ENCODE assay signal across 8 mouse cellular contexts in the genomic region with DNA sequence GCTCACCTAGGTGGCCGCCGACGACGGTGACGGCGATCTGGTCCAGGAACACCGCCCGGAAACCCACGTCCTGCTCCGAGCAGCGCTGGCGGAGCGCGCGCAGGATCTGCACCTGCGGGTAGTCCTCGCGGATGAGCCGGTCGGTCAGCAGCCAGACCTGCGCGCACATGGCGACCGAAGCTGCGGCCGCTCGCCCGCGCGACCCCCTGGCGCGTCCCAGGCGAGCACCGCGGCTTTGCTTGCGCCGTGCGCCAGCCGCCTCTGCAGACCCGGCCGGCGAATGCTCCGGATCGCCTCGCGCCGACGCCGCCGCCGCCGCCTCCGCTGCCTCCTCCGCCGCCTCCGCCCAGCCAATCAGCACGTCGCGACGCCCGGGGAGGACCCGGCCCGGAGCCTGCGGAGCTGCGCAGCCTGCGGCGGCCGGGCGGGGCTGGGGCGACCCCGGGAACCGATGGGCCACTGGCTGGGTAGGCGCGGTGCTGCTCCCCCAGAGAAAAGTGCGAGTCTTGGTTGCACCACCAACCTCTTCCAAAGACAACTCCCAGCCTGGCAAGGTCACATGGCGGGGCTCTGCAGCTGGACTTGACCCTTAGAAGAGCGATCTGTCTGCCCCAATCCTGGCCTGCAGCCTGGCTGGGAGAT. TPM values are rescaled to one million over a fixed set of nuclear protein-coding genes. Genes with fewer than 3 reads are reported as not detected.
DNase-seq lines count a peak whose midpoint lies in the region; ATAC-seq and TF ChIP-seq lines count a peak whose summit lies in the region.

A gene (minus strand): TSS at position 338 of the 642 bp plus-strand sequence.

- peaks cover 20% of the 10 kb centered on the region for H3K27me3 ChIP-seq in forebrain, embryonic 12.5 days
- peaks cover 14% of the 10 kb centered on the region for H3K27me3 ChIP-seq in heart, embryonic 14.5 days (ENCODE audit: control insufficient read depth, insufficient read depth, low read length)
- no peaks in the 10 kb centered on the region for H3K27me3 ChIP-seq in kidney, postnatal 0 days (ENCODE audit: insufficient read depth, low read length)
- H3K27me3 ChIP-seq in liver, embryonic 11.5 days (replicated peaks; ENCODE audit: control insufficient read depth, insufficient read depth, low read length): peaks cover 31% of the 10 kb centered on the region
- 0 out of 2 replicates have a peak, but pooled peaks cover 5% of the 10 kb centered on the region for H3K27me3 ChIP-seq in stomach, embryonic 14.5 days (ENCODE audit: control insufficient read depth, insufficient read depth, low read length)

- H3K4me1 ChIP-seq in brown adipose tissue, adult 24 weeks (ENCODE audit: control insufficient read depth, insufficient read depth, insufficient read length, low read length): no peaks in the 10 kb centered on the region
- peaks cover 6% of the 10 kb centered on the region for H3K4me1 ChIP-seq in forebrain, embryonic 12.5 days
- H3K4me1 ChIP-seq in heart, embryonic 14.5 days (ENCODE audit: control insufficient read depth in 2 of 2, insufficient read depth in 2 of 2, low read length in 2 of 2): peaks cover 3 to 8% of the 10 kb centered on the region in 2 experiments; a peak in 2 of 4 replicates
- H3K4me1 ChIP-seq in kidney, postnatal 0 days (replicated peaks; ENCODE audit: insufficient read depth, low read length): no peaks in the 10 kb centered on the region
- H3K4me1 ChIP-seq in liver, embryonic 11.5 days (replicated peaks; ENCODE audit: control insufficient read depth, insufficient read depth, low read length): 0 out of 2 replicates have a peak, but pooled peaks cover 3% of the 10 kb centered on the region
- H3K4me1 ChIP-seq in stomach, embryonic 14.5 days (ENCODE audit: control insufficient read depth, insufficient read depth, low read length): no peaks in the 10 kb centered on the region

- DNase-seq in CD4-positive helper T cell, adult 2 months (ENCODE audit: low read depth, low spot score): peak; percentile 61
- DNase-seq in kidney, postnatal 0 days (ENCODE audit: low spot score): peak; percentile 64
- peak; percentile 66 for DNase-seq in liver, embryonic 11.5 days (ENCODE audit: low spot score)
- DNase-seq in naive thymus-derived CD4-positive, alpha-beta T cell, adult 2 months (ENCODE audit: low read depth): peak; percentile 52

- H3K9ac ChIP-seq in forebrain, embryonic 12.5 days: peak within 1 kb of the TSS; percentile 71
- H3K9ac ChIP-seq in heart, embryonic 14.5 days (ENCODE audit: low read length): peak within 1 kb of the TSS; percentile 72
- H3K9ac ChIP-seq in kidney, postnatal 0 days (ENCODE audit: low read depth, low read length): peak within 1 kb of the TSS; percentile 47; the same call in 1 of the 2 replicates
- H3K9ac ChIP-seq in liver, embryonic 11.5 days (ENCODE audit: low read depth, low read length): 0 out of 2 replicates have a peak within 1 kb of the TSS, but pooled peaks have one; percentile 18
- H3K9ac ChIP-seq in stomach, embryonic 14.5 days (replicated peaks; ENCODE audit: low read depth, low read length): peak within 1 kb of the TSS; percentile 18; the same call in 1 of the 2 replicates

- under 1% methylated on average over 52 of the region's 77 CpGs for WGBS in forebrain, embryonic 12.5 days
- under 1% methylated on average over 77 of the region's 77 CpGs for WGBS in heart, embryonic 14.5 days
- under 1% methylated on average over 65 of the region's 77 CpGs for WGBS in kidney, postnatal 0 days
- WGBS in liver, embryonic 11.5 days: 1% methylated on average over 77 of the region's 77 CpGs
- under 1% methylated on average over 69 of the region's 77 CpGs for WGBS in stomach, embryonic 14.5 days

- H3K4me2 ChIP-seq in forebrain, embryonic 12.5 days: peak within 1 kb of the TSS; percentile 87
- H3K4me2 ChIP-seq in heart, embryonic 14.5 days (ENCODE audit: low read length): peak within 1 kb of the TSS; percentile 93
- H3K4me2 ChIP-seq in kidney, postnatal 0 days (ENCODE audit: low read length): peak within 1 kb of the TSS; percentile 70
- peak within 1 kb of the TSS; percentile 82 for H3K4me2 ChIP-seq in liver, embryonic 11.5 days
- peak within 1 kb of the TSS; percentile 83 for H3K4me2 ChIP-seq in stomach, embryonic 14.5 days (replicated peaks; ENCODE audit: low read depth, low read length)

- no peak for TF ChIP-seq CTCF in kidney, postnatal 0 days (IDR thresholded peaks at IDR 0.05; ENCODE audit: low read depth)

- peak within 1 kb of the TSS; percentile 68 for H3K4me3 ChIP-seq in brown adipose tissue, adult 24 weeks (ENCODE audit: insufficient read depth, low read depth, low read length)
- H3K4me3 ChIP-seq in forebrain, embryonic 12.5 days (replicated peaks): peak within 1 kb of the TSS; percentile 65
- peak within 1 kb of the TSS; percentile 57 to 64 for H3K4me3 ChIP-seq in heart, embryonic 14.5 days (ENCODE audit: control insufficient read depth in 1 of 2, insufficient read depth in 1 of 2, low read depth in 1 of 2, low read length in 2 of 2)
- peak within 1 kb of the TSS; percentile 37 for H3K4me3 ChIP-seq in kidney, postnatal 0 days (replicated peaks; ENCODE audit: low read depth, low read length)
- peak within 1 kb of the TSS; percentile 57 for H3K4me3 ChIP-seq in liver, embryonic 11.5 days (ENCODE audit: low read depth, low read length)
- H3K4me3 ChIP-seq in stomach, embryonic 14.5 days (ENCODE audit: low read depth, low read length): peak within 1 kb of the TSS; percentile 52

- H3K36me3 ChIP-seq in forebrain, embryonic 12.5 days (replicated peaks): no peaks in the 10 kb centered on the region
- H3K36me3 ChIP-seq in heart, embryonic 14.5 days (ENCODE audit: control insufficient read depth, insufficient read depth, low read length): no peaks in the 10 kb centered on the region
- no peaks in the 10 kb centered on the region for H3K36me3 ChIP-seq in kidney, postnatal 0 days (ENCODE audit: insufficient read depth, low read length)
- H3K36me3 ChIP-seq in liver, embryonic 11.5 days (ENCODE audit: control insufficient read depth, insufficient read depth, low read length): no peaks in the 10 kb centered on the region
- H3K36me3 ChIP-seq in stomach, embryonic 14.5 days (ENCODE audit: control insufficient read depth, insufficient read depth, low read length): no peaks in the 10 kb centered on the region

- H3K27ac ChIP-seq in brown adipose tissue, adult 24 weeks (replicated peaks; ENCODE audit: low read depth, low read length): no peak within 1 kb of the TSS
- H3K27ac ChIP-seq in forebrain, embryonic 12.5 days: peak within 1 kb of the TSS; percentile 68; the same call in 1 of the 2 replicates
- H3K27ac ChIP-seq in heart, embryonic 14.5 days (replicated peaks in 1 of 2; ENCODE audit: control insufficient read depth in 1 of 2, insufficient read depth in 1 of 2, low read depth in 2 of 2, low read length in 2 of 2): peak within 1 kb of the TSS in 1 of 2 experiments; percentile 33; a peak in 1 of 4 replicates
- no peak within 1 kb of the TSS for H3K27ac ChIP-seq in kidney, postnatal 0 days
- H3K27ac ChIP-seq in liver, embryonic 11.5 days (ENCODE audit: low read depth, low read length): no peak within 1 kb of the TSS
- no peak within 1 kb of the TSS for H3K27ac ChIP-seq in stomach, embryonic 14.5 days (ENCODE audit: low read length)

- no peaks in the 10 kb centered on the region; the same call in 1 of the 2 replicates for H3K9me3 ChIP-seq in forebrain, embryonic 12.5 days
- H3K9me3 ChIP-seq in heart, embryonic 14.5 days (ENCODE audit: control insufficient read depth, low read length): no peaks in the 10 kb centered on the region
- H3K9me3 ChIP-seq in kidney, postnatal 0 days (replicated peaks; ENCODE audit: low read length): no peaks in the 10 kb centered on the region
- no peaks in the 10 kb centered on the region for H3K9me3 ChIP-seq in liver, embryonic 11.5 days (ENCODE audit: control insufficient read depth, low read length)
- peaks cover 3% of the 10 kb centered on the region; the same call in 1 of the 2 replicates for H3K9me3 ChIP-seq in stomach, embryonic 14.5 days (ENCODE audit: control insufficient read depth, low read depth, low read length)

- ATAC-seq in forebrain, embryonic 12.5 days (ENCODE audit: low FRiP score): peak; percentile 95
- peak; percentile 81 for ATAC-seq in heart, embryonic 14.5 days (ENCODE audit: insufficient number of reproducible peaks, insufficient read depth, low FRiP score, low read depth)
- ATAC-seq in kidney, postnatal 0 days (replicated peaks; ENCODE audit: low FRiP score, low read depth): peak; percentile 83
- ATAC-seq in liver, embryonic 11.5 days (replicated peaks; ENCODE audit: low FRiP score): peak; percentile 60; the same call in 1 of the 2 replicates
- peak; percentile 81 for ATAC-seq in stomach, embryonic 14.5 days (ENCODE audit: insufficient number of reproducible peaks, insufficient read depth, low FRiP score, low read depth)

RNA-seq across cellular contexts. Expression of the gene that starts here (rescaled TPM):
- not detected in 2 replicates for polyA plus RNA-seq in brown adipose tissue, adult 24 weeks (2012; ENCODE audit: insufficient read depth, insufficient read length, missing spikeins)
- 8.5 and 11.2 TPM in 2 replicates for polyA plus RNA-seq in forebrain, embryonic 12.5 days (2016; fragmentation: Nextera tagmentation; extraction: Ambion mirVana)
- polyA plus RNA-seq in heart, embryonic 14.5 days (2014; fragmentation: Nextera tagmentation; extraction: Ambion mirVana): 5.7 TPM in 2 replicates
- polyA plus RNA-seq in kidney, postnatal 0 days (2015; fragmentation: Nextera tagmentation; extraction: Ambion mirVana): 1.7 TPM in 2 replicates
- 0.34 and 0.44 TPM in 2 replicates for polyA plus RNA-seq in liver, embryonic 11.5 days (2014; fragmentation: Nextera tagmentation; extraction: Ambion mirVana)
- polyA plus RNA-seq in stomach, embryonic 14.5 days (2014; fragmentation: Nextera tagmentation; extraction: Ambion mirVana): 1.8 and 2.0 TPM in 2 replicates

Comparison
In these comparisons a context has a peak if more than half of its experiments do, and no peak if none do; other contexts are left out.
1. Peak in DNase-seq, ATAC-seq, H3K4me3 ChIP-seq, H3K9ac ChIP-seq and H3K4me2 ChIP-seq in liver, embryonic 11.5 days; RNA of the gene not detected or under 1 TPM.
2. H3K9ac ChIP-seq: peak in every context shown above with its lines; median percentile 72 in heart, embryonic 14.5 days; 71 in forebrain, embryonic 12.5 days; 47 in kidney, postnatal 0 days; 18 in liver, embryonic 11.5 days; 18 in stomach, embryonic 14.5 days.